Mouse (Mus musculus) 3134 (cell line): ENCODE measurements around the gene H2-K1.
A peak's percentile ranks its signal among the peaks of the same experiment; 100 is the strongest.
"Not testable (repeated sequence)": the region's sequence is repeated elsewhere in the genome, so short reads cannot be mapped to it uniquely, and the experiment has no call there.

ENCODE experiments used
- DNase-seq: peaks from one replicate; pipeline ENCODE4 v3.0.0-alpha.2; 2011; ENCODE audit warnings: low spot score; ENCODE audit not compliant: insufficient read length; ENCODE audit errors: extremely low read depth

H2-K1 gene

DNA sequence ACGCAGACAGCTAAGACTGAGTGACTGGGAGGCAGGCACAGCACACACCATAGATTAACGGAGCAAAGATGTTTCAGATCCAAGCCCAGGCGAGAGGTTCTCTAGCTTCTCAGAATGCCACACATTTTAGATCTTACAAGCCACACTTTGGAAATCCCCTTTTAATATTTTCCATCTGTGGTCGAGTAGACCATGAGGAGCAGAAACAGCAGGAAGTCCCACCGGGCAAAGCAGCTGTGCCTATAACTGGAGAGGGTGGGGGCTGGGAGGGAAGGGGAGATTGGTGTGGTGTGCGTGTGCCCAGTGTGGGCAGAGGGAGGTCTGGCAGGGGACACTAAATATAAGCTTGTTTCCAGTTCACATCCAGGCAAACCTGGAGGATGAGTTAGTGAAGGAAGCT is 42.7 kb downstream of the H2-K1 start:
- no peak for DNase-seq

DNA sequence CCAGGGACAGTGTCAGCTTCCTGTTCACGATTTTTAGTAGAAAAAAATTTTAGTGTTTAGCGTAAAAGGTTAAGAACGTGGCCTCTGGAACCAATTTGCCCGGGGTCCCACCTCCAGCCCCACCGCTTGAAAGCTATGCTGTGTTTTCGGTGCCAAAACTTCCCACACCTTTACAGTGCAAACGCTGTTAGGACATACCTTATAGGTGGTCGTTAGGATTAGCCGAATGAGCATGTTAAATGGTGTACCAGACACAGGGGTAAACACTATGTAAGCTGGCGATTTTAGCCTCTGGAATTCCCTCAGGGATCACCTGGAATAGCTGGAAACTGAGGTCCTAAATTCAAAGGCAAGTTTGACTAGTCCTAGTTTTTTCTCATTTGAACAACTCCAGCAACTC is 43.8 kb downstream of the H2-K1 start:
- DNase-seq: no peak

DNA sequence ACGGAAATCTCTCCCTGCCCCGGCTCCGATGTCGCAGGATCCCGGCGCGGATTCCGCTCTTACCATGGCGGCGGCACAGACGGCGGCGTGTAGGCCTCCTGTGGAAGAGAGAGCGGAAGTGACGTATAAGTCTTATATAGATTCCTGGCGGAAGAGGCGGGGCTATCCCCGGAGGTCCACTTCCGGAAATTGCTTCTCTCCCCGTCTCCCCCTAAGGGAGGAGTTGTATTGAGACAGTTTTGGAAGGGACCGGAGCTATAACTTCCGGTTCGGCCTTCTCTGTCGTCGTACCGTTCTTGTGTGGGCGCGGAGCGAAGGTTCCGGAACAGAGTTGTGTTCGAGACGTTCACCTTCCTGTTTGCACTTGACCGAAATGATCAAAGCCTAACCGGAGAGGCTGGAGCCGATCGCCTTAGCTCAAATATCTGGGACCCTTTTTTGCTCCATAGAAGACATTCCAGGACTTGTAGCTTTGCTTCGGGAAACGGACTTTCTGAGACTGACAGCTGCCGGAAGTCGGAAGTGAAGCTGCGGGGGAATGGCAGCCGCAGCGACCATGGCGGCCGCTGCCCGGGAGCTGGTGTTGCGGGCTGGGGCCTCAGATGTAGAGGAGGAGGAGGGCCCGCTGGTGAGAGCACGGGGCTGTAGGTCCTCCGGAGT is 44.5 kb downstream of the H2-K1 start, which contains the start of the genes Vps52 and Rps18:
Gene Vps52, plus strand, starts transcription at position 258 of the 660 bp plus-strand sequence.
Gene Rps18, minus strand, starts transcription at position 447 of the 660 bp plus-strand sequence.
- DNase-seq: peak; percentile 90

DNA sequence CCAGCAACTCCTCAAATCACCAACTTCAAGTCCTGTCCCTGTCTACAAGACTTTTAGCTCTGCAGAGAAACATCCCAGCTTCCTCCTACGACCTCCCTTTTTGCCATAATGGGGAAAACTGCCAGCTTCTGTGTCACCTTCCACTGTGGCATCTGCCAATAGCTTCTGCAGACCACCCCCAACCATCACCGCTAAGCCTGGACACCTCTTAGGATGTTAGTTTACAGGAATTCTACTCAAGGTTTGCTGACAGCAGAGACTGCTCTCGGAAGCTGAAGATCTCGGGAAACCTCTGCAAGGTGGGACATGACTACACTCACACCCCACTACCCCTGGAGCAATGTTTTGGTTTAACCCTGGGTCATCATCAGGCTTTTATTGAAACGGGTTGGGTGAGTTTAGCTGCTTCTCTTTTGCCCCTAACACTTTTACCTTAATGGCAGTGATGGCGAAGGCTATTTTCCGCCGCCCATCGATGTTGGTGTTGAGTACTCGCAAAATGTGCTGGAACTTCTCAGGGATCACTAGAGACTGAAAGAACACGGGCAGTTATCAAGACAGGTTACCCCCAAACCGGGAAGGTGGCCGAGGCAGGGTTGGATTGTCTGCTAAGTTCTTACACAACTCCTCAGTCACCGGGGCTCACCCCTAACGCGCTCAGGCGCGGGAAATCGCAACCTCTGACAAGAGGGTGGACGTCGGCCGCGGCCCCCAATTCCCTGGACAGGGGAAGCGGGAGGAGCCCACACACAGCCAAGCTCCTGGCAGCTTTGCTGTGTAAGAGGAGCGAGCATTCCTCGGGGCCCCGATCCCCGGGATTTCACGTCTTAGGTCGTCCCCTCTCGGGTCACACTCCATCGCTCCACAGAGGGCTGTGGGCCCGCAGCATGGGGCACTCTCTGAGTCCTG is 45.2 kb downstream of the H2-K1 start:
- no peak for DNase-seq

DNA sequence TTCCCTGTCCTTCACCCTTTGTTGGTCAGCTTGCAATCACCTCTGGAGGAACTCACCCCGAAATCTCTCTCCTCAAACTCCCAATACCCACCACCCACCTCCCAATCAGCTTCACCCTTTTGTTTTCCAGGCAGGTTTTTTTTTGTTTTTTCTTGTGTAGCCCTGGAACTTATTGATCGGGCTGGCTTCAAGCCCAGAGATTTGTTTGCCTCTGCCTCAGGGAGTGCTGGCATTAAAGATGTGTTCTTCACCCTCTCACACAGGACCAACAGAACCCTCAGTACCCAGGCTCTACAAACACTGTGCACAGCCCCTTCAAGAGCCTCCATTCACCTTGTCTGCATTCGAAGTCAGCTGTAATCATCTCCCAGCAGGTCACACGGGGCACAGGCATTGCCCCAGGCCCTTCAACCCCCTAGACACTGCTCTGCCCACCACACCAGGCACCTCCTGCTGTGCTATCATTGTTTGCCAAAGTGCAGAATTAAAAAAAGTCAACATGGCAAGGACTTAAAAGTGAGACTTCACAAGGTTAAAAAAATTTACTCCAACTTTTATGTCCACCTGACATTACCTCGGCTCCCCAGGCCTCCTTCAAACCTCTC is 46.1 kb downstream of the H2-K1 start:
- no peak for DNase-seq

DNA sequence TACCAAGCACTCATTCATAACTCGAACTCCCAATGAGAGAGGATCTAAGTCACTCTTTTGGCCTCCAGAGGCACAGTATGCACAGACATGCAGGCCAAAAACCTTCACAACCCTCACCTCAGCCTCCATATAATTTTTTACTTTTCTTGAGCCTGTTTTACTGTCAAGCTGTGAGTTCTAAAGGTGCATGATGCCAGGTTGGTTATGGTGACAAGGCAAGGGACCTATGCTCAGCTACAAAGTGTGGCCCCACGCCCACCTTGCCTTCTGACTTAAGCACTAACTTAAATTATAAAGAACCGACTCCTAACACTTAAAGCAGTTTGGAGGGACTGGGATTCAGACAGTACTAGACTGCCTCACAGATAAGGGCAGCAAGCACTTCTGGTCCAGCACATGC is 46.8 kb downstream of the H2-K1 start:
- no peak for DNase-seq

DNA sequence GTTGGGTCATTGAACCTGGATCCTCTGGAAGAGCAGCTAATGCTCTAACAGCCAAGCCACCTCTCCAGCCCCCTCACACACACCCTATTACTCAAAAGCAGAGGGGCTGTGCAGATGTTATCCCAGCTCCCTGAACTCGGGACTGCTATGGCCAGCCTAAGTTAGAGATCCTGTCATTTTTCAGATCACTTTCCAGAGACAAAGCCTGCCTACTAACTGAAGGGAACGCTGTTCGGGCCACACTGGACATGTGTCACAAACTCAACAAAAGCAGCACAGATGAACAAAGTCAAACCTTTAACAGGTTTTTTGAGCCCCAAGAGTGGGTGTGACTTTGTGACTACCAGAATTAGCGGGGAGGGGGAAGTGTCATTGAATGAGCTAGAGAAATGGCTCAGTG is 47.3 kb downstream of the H2-K1 start:
- no peak for DNase-seq

DNA sequence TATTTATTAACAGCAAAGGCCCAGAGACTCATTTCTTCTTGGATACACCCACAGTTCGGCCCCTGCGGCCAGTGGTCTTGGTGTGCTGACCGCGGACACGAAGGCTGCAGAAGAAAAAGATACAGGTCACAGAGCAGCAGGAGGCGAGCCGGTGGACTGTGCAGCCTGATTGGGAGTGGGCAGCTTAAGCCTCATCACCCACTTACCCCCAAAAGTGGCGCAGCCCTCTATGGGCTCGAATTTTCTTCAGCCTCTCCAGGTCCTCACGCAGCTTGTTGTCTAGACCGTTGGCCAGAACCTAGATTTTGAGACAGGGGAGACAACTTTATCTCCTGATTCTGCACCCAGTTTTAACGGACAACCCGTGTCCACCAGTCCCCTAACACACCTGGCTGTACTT is 48.1 kb downstream of the H2-K1 start:
- DNase-seq: not testable (repeated sequence)

DNA sequence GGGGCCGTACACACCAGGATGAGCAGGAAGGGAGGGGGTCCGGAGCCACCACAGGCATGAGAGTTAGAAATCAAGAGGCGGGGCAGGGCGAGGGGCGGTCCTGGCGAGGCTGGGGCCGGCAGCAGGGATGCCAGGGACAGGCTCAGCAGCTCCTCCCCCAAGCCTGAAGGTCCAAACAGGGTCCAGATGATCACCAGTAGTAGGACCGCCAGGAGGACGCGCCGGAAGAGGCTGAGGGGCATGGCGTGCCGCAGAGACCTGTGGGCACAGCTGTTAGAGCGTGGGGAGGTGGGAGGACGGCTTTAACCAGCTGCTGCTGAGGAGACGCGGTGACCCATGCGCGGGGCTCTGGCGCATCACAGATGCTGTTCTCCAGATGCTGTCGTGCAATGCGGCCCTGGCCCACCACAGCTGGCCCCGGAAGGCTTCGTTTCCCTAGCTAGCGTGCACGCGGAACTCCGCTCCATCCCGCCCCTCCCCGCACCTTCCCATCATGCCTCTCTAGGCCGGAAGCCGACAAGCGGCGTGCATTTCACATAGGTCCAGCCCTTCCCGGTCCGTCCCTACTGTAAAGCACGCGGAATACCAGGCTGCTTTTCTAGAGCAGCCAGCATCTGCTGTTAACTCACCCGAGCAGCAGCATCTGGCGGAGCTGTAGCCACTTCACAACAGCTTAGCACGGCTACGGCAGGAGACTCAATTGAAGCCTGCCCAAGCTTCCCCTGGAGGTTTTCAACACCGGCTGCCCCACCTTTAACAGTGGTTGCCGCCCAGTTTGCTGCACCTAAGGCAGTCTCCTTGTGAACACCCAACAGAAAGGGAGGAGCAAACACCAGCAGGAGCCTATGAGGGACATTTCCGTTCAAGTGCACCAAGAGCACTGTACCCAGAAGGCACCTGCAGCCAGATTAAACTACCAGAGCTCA is 48.9 kb downstream of the H2-K1 start, which contains the start of gene B3galt4:
Gene B3galt4, minus strand, starts transcription at position 468 of the 926 bp plus-strand sequence.
- DNase-seq: peak; percentile 66

DNA sequence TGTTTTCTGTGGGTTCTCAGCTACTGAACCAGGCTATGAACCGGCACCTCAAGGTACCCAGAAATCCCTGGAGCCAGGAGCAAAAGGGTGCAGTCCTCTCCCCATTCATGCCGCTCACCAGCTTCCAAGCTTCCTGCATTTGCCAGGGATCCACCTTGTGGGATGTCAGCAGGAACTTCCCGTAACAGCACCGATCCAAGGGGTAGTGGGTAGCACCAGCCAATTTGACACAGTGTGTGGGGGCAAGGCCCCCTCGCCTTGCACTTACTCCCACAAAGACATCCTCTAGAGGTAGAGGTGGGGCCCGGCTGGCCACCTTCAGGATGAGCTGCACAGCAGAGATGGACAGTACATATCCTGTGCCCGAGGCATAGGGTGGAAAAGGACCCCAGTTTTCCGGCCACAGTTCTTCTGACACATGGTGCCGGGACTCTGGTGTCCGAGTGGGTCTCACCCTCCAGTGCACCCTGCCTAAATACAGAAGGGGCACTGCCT is 50.0 kb downstream of the H2-K1 start:
- DNase-seq: no peak

DNA sequence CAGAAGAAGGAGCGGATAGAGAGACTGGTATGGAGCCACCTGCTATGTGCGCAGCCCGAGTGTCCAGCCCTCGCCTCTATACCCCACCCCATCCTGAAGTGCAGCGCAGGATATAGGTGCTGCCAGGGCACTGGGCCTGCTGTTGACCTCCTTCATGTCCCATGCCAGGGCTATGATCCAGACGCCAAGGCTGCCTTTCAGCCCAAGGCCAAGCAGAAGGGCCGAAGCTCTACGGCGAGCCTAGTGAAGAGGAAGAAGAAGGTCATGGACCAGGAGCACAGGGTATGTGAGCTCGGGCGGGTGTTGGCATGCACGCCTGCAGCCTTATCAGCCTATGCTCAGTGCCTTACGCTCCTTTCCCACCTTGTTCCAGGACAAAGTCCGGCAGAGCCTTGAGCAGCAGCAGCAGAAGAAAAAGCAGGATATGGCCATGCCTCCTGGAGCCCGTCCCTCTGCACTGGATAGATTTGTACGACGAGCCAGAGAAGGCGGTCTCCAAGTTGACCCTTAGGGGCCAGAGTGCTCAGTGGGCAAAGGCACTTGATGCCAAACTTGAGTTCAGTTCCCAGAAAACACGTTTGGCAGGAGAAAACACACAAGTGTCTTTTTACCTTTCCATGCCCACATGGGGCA is 51.1 kb downstream of the H2-K1 start:
- DNase-seq: no peak

DNA sequence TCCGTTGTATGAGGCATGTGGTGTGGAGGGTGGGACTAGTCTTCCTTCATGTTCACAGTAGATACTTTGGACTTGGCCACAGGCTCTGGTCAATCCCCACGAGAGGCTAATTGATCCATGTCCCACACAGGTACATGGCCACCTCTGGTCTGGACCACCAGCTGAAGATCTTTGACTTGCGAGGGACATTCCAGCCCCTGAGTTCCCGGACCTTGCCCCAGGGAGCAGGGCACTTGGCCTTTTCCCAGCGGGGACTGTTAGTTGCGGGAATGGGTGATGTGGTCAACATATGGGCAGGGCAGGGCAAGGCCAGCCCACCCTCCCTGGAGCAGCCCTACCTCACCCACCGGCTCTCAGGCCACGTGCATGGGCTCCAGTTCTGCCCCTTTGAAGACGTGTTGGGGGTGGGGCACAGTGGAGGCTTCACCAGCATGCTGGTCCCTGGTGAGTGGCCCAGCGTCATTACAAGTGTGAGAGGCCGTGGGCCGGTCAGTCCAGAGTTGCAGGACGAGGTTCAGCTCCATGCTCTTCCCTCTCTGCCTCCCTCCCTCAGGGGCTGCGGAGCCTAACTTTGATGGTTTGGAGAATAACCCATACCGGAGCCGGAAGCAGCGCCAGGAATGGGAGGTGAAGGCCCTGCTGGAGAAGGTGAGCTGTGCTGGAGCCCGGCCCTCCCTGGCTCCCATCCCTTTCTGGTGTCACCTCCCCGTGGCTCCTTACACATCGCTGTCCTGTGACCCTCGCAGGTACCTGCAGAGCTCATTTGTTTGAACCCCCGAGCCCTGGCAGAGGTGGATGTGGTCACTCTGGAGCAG is 51.9 kb downstream of the H2-K1 start:
- DNase-seq: no peak

DNA sequence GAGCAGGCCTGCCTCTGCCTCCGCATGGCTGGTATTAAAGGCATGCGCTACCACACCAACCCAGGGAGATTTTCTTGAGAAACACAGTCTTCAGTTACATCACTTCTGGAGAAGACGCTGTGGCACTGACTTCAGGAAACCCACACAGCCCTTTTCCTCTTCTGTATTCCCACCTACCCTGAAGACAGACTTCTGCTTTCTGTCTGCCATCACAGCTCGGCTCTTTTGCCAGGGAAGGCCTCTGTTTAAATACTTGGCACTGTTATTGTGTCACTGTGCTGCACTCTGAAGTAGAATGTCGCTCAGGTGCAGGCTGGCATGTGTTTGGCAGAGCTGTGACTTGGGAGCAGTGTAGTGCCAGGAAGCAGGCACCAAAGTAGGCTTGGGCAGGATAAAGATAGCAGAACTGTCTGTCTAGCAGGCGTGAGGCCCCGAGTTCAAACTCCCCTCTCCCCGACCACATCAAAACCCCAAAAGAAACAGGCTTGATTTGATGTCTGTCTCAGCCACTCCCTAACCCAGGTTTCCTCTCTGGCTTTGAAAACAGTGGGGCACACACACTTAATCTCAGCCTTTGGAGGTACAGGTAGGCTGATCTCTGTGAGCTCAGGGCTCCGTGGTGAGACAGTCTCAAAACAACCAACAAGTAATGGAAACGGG is 52.6 kb downstream of the H2-K1 start:
- DNase-seq: no peak
